Mouse (Mus musculus) forebrain, embryonic 14.5 days (tissue): ENCODE results near the gene Ptpra. TPM values are rescaled to one million over a fixed set of nuclear protein-coding genes. Genes with fewer than 3 reads are reported as not detected.
A peak's percentile ranks its signal among the peaks of the same experiment; 100 is the strongest.

Source experiments
- ATAC-seq: fragments of 200-750 bp; cut with Nextera tagmentation; 2 replicates; pipeline ENCODE4 v1.8.0; 2017; ENCODE audit warnings: mild to moderate bottlenecking, moderate library complexity
- DNase-seq: peaks from one replicate; pipeline ENCODE4 v3.0.0-alpha.2; 2015; ENCODE audit warnings: low spot score
- H3K27ac ChIP-seq: fragments of 300-500 bp; sonication (generic); 2 replicates; pipeline ENCODE4 v1.5.1; 2014; ENCODE audit warnings: low read depth, mild to moderate bottlenecking, control low read depth, low read length, moderate library complexity
- H3K27me3 ChIP-seq: fragments of 300-500 bp; sonication (generic); replicated peaks from 2 replicates; pipeline ENCODE4 v1.6.1; 2014; ENCODE audit warnings: low read length, control low read depth, mixed read lengths; ENCODE audit not compliant: control insufficient read depth, insufficient read depth
- H3K36me3 ChIP-seq: fragments of 300-500 bp; sonication (generic); 2 replicates; pipeline ENCODE4 v1.6.1; 2014; ENCODE audit warnings: low read length, control low read depth; ENCODE audit not compliant: control insufficient read depth, insufficient read depth
- H3K4me1 ChIP-seq: fragments of 300-500 bp; sonication (generic); 2 replicates; pipeline ENCODE4 v1.6.1; 2014; ENCODE audit warnings: antibody characterized with exemption, low read length, control low read depth; ENCODE audit not compliant: control insufficient read depth, insufficient read depth
- H3K4me2 ChIP-seq: fragments of 300-500 bp; sonication (generic); 2 replicates; pipeline ENCODE4 v1.6.1; 2014; ENCODE audit warnings: mild to moderate bottlenecking, control low read depth, low read length
- H3K4me3 ChIP-seq: fragments of 300-500 bp; sonication (generic); 2 replicates; pipeline ENCODE4 v1.5.1; 2014; ENCODE audit warnings: low read depth, low read length, control low read depth
- H3K9ac ChIP-seq: fragments of 300-500 bp; sonication (generic); 2 replicates; pipeline ENCODE4 v1.6.1; 2014; ENCODE audit warnings: mild to moderate bottlenecking, low read length, control low read depth, moderate library complexity
- H3K9me3 ChIP-seq: fragments of 300-500 bp; sonication (generic); replicated peaks from 2 replicates; pipeline ENCODE4 v1.6.1; 2016; ENCODE audit warnings: low read length, control low read depth, mixed read lengths; ENCODE audit not compliant: control insufficient read depth
- WGBS: fragments of 180-500 bp; shearing (Covaris S2); extraction: QIAGEN DNeasy Blood & Tissue Kit; methylation state at CpG from one replicate; pipeline ENCODE4 v1.1.7; 2014; 5-methylcytosine and 5-hydroxymethylcytosine counted together
- polyA plus RNA-seq: library from polyadenylated mRNA; unstranded; fragments of >200 nt; fragmentation: Nextera tagmentation; extraction: Ambion mirVana; gene quantifications from 2 replicates; pipeline ENCODE4 v1.2.1, GENCODE M21; 2014

Gene Ptpra
- polyA plus RNA-seq, 1 experiment from 2014 or later = 130 TPM

DNA sequence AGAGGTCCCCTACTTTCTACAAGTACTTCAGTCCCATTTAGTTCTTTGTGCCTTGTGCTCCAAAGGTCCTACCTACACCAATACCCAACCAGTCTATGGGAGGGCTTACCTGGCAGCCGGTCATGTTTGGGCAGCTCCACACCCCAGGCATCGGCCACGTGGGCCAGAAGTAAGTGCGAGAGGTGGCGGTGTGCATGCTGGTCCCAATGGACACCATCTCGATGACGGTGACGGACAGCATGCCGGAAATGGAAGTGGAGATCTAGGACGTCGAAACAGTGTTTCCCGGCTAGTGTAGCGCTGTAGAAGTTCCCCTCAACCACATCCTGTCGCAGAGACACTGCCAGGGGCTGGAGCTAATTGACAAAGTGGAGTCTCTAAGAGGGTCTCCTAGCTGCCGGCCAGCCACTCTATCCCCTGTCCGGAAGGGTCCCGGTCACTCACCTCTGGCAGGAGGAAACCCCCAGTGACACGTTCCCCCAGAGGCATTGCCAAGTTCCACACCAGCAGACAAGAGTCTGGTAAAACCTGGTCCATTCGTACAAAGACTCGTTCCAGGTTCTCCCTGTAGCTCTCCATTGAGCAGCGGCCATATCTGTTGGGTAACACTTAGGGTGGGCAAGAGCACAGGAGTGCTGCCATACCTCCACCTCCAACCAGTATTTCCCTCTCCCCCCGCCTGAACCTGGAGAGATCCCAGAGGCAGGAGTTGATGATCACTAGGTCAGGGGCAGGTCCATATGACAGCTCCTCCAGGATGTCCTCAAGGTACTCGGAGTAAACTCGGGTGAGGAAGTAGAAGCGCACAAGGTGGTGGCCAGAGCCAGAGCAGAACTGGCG lies 28.1 kb upstream of the Ptpra start:
- Histone ChIP-seq H3K9ac (no peak overlapping the region), H3K4me1 (peaks cover 10% of the 10 kb centered on the region)
- no peak for ATAC-seq

DNA sequence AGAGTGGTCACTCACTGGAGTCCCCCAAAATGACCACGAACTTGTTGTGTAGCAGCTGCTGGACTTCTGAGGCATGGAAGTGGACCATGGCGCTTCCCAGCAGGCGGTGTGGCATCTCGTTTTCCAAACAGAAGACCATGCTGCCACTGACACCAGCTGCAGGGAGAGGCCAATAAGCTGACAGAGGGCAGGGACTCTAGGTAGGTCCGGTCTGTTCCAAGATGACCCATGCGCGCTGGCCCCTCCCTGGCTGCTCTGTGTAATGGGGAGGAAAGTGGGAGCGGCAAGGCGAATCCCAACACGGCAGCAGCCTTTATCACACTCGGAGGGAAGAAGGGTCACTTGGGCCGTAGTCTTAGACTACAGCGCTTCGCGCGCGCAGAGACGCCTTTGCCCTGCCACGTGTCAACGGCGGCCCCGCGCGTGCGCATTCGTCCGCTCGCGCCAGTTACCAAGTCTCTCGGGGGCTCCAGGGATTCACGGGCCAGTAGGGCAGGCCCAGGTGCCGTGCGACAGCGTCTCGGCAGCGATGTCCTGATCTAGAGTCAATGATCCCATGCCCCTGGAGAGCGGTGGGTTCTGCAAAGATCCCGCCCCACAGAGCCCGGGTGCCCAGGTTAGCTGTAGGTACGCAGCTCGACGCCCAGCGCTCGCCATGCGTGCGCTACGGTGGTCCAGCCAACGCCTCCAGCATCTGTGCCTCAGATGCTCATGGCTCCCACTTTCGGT lies 26.5 kb upstream of the Ptpra start:
- ATAC-seq (peak; percentile 76), DNase-seq (peak; percentile 84)
- 19% methylated on average over 49 of the region's 49 CpGs for WGBS
- peak overlapping the region; percentile 86 for H3K9ac ChIP-seq
- peak overlapping the region; percentile 90 for H3K4me2 ChIP-seq
- H3K4me1 ChIP-seq = peaks cover 10% of the 10 kb centered on the region
- H3K9me3 ChIP-seq = no peaks in the 10 kb centered on the region
- peaks cover 6% of the 10 kb centered on the region; the same call in 1 of the 2 replicates for H3K36me3 ChIP-seq
- peak overlapping the region; percentile 89 for H3K27ac ChIP-seq
- H3K27me3 ChIP-seq = no peaks in the 10 kb centered on the region
- peak overlapping the region; percentile 76 for H3K4me3 ChIP-seq

More for the DNA sequence above, 28.1 kb upstream of the Ptpra start:
- Histone ChIP-seq H3K36me3 (peaks cover 6% of the 10 kb centered on the region; the same call in 1 of the 2 replicates), H3K4me2 (no peak overlapping the region), H3K27me3 (no peaks in the 10 kb centered on the region), H3K4me3 (no peak overlapping the region), H3K9me3 (no peaks in the 10 kb centered on the region), H3K27ac (no peak overlapping the region)
- 96% methylated on average over 26 of the region's 26 CpGs for WGBS
- DNase-seq = no peak

DNA sequence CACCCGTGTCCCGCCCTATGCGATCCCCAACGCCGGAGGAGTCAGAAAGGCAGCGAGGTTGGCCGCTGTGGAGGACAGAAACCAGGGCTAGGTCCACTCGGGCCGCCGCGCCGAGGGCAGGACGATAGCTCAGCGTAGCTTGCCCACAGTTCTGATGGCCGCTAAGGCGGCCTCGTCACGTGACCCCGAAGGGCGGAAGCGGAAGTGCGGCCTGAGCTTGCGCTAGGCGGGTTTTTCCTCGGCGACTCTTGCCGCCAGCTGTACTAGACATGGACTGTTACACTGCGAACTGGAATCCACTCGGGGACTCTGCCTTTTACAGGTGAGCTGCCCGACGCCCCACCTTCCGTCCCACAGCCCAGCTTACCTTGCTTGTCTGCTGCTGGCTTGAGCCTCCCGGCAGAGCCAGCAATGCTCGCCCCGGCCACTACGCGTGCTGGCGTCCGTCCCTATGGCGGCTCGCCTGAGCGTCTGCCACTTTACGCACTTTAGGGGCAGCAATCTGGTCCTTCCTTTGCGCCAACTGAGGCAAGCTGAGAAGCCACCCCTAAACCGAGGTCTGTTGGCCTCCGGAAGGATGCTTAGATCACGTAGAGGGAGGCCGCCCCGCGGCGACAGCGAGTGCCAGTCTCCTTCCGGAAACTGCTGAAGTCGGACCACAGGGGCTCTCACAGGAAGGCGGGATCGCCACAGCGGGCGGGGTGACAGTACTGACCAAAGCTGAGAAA lies 25.8 kb upstream of the Ptpra start, which contains the start of the genes Vps16 and Pced1a:
Vps16 (plus strand) TSS at position 214 of the 728 bp plus-strand sequence.
Pced1a (minus strand) TSS at position 576 of the 728 bp plus-strand sequence.
- Histone ChIP-seq H3K27me3 (no peaks in the 10 kb centered on the region), H3K9me3 (no peaks in the 10 kb centered on the region), H3K36me3 (0 out of 2 replicates have a peak, but pooled peaks cover 3% of the 10 kb centered on the region), H3K4me3 (peak within 1 kb of the TSS; percentile 76), H3K27ac (peak within 1 kb of the TSS; percentile 89), H3K9ac (peak within 1 kb of the TSS; percentile 86), H3K4me2 (peak within 1 kb of the TSS; percentile 90), H3K4me1 (peaks cover 10% of the 10 kb centered on the region)
- DNase-seq = peak; percentile 97
- peak; percentile 97 for ATAC-seq
- WGBS = under 1% methylated on average over 58 of the region's 58 CpGs

DNA sequence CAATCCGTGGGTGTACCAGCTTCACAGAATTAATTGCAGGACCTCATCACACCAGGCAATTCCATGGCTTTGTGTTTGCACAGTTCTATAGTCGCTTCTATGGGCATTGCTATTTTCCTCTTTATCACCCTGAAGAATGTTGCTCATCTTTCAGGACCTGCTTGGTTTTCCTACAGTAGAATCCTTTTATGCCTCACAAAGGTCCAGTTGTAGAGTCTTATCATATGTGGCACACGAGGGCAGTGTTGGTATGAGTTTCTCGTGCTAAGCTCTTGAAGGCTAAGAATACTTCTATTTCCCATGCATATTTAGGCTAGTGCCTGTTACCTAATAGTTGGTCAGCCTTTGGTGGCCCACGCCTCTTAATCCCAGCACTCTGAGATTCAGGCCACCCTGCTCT lies 25.0 kb upstream of the Ptpra start:
- H3K9ac ChIP-seq = peak overlapping the region; percentile 86
- H3K36me3 ChIP-seq = no peaks in the 10 kb centered on the region
- H3K4me1 ChIP-seq = peaks cover 10% of the 10 kb centered on the region
- H3K4me2 ChIP-seq = peak overlapping the region; percentile 90
- no peaks in the 10 kb centered on the region for H3K27me3 ChIP-seq
- H3K9me3 ChIP-seq = no peaks in the 10 kb centered on the region
- 0 out of 2 replicates have a peak overlapping the region, but pooled peaks have one; percentile 89 for H3K27ac ChIP-seq
- DNase-seq (peak; percentile 47), ATAC-seq (no peak)
- 35% methylated on average over 5 of the region's 5 CpGs for WGBS
- peak overlapping the region; percentile 76 for H3K4me3 ChIP-seq

DNA sequence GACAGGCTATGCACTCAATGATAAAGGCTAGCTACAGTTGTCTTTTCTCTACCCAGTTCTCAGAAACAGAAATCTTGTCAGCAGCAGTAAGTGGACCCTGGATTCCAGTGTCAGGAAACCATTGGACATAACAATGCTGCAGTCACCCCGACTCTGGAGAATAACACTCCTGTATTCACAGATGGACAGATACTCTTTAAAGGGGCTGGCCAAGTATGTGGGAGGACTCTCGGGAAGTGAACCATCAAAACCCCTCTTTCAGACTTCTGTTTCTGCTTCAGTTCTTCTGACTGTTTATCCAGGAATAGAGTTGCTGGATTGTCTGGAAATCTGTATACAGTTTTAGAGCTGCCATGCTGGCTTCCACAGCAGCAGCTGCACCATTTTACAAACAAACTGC lies 20.2 kb upstream of the Ptpra start:
- ATAC-seq (no peak), DNase-seq (no peak)
- no peaks in the 10 kb centered on the region for H3K9me3 ChIP-seq
- WGBS = 51% methylated on average over 2 of the region's 2 CpGs
- no peak overlapping the region for H3K4me2 ChIP-seq
- peaks cover 5% of the 10 kb centered on the region for H3K4me1 ChIP-seq
- no peaks in the 10 kb centered on the region for H3K27me3 ChIP-seq
- no peak overlapping the region for H3K9ac ChIP-seq
- H3K36me3 ChIP-seq = 0 out of 2 replicates have a peak, but pooled peaks cover 2% of the 10 kb centered on the region
- no peak overlapping the region for H3K27ac ChIP-seq
- H3K4me3 ChIP-seq = no peak overlapping the region

DNA sequence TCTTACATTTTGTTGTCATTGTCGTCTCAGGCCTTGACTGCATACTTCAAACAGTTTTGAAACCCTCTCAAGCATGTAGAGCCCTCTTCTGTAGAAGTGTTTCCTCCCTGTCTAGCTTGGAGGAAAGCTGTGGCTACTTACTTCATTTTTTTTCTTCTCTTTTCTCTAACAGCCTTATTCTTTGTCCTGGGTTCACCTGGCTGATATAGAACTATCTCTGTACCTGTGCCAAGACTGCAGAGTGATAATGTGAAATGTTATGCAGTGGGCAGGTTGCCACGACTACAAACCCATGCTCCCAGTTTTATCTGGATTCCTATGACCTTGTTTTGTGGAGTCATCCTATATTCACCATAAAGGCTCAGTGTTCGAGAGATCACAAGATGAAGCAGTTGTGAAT lies 19.6 kb upstream of the Ptpra start:
- no peaks in the 10 kb centered on the region for H3K27me3 ChIP-seq
- no peak overlapping the region for H3K9ac ChIP-seq
- 0 out of 2 replicates have a peak, but pooled peaks cover 2% of the 10 kb centered on the region for H3K36me3 ChIP-seq
- H3K4me2 ChIP-seq = no peak overlapping the region
- H3K4me3 ChIP-seq = no peak overlapping the region
- no peaks in the 10 kb centered on the region; the same call in 1 of the 2 replicates for H3K4me1 ChIP-seq
- no peaks in the 10 kb centered on the region for H3K9me3 ChIP-seq
- H3K27ac ChIP-seq = no peak overlapping the region
- 85% methylated on average over 3 of the region's 3 CpGs for WGBS
- ATAC-seq (no peak), DNase-seq (no peak)

DNA sequence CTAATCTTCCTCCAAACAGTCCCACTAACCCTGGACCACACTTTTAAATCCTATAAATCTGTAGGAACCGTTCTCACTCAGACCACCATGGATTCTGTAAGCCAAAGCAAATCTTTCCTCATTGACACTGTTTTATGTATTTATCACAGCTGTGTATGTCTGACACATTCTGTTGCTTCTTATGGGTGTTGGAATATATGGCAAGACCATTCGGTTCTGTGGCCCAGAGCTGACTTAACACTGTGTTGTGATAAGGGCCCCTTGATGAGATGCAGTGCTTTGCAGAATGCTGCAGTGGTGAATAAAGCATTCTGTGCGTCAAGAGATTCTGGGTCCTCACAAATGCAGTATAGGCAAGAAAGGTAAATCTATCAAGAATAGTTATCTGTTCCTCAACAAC lies 17.9 kb upstream of the Ptpra start:
- no peak overlapping the region for H3K4me2 ChIP-seq
- no peak for ATAC-seq
- 0 out of 2 replicates have a peak, but pooled peaks cover 2% of the 10 kb centered on the region for H3K36me3 ChIP-seq
- H3K9ac ChIP-seq = no peak overlapping the region
- WGBS = 81% methylated on average over 3 of the region's 3 CpGs
- no peak overlapping the region for H3K4me3 ChIP-seq
- no peaks in the 10 kb centered on the region for H3K9me3 ChIP-seq
- H3K27me3 ChIP-seq = no peaks in the 10 kb centered on the region
- no peak overlapping the region for H3K27ac ChIP-seq
- DNase-seq = peak; percentile 5
- H3K4me1 ChIP-seq = no peaks in the 10 kb centered on the region

DNA sequence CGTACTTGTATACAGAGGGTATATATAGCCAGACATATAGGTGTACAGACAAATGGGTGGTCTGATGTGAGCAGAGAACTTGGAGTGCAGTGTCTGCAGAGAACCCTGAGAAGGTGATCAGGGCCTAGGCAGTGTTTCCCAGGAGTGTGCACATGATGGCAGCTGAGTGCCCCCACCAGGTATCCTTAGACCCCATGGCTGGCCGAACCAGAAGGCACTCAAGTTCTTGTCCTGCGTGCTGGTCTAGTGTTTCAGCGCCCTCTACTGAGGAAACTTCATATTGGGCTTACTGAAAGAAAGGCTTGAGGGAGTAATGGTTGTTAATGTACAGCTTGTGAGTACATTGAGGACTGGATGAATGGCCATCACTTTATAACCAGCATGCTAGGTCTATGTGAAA lies 16.9 kb upstream of the Ptpra start:
- Histone ChIP-seq H3K4me1 (no peaks in the 10 kb centered on the region), H3K36me3 (peaks cover 8% of the 10 kb centered on the region), H3K4me2 (no peak overlapping the region), H3K27me3 (no peaks in the 10 kb centered on the region), H3K27ac (no peak overlapping the region), H3K4me3 (no peak overlapping the region), H3K9me3 (no peaks in the 10 kb centered on the region), H3K9ac (no peak overlapping the region)
- ATAC-seq (no peak), DNase-seq (peak; percentile 74)
- WGBS = 27% methylated on average over 4 of the region's 4 CpGs
